Mouse (Mus musculus): ENCODE results near the gene Ddx27. TPM values are rescaled to one million over a fixed set of nuclear protein-coding genes. Genes with fewer than 3 reads are reported as not detected.
A peak's percentile ranks its signal among the peaks of the same experiment; 100 is the strongest.

The Ddx27 gene
- polyA plus RNA-seq, 1 experiment from 2014 or later: 49.1 TPM

DNA sequence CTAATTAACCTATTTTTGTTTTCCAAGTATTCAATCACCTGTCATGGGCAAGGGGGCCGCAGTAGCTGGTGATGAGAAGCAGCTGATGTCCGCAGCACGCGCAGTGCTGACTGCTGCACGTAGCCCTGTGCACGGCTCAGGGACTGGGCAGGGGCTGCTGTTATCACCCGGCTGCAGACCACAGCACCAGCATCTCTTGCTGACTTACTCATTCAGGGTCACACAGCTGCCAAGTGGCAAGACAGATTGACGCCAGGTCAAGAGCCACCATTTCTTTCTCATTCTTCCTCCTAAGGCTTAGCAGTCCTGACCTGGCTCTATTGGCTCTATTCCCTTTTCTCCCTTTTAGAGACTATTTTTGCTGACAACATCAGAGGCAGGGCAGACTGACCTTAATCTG, 24.4 kb downstream of the Ddx27 start:
- no peaks in the 10 kb centered on the region for H3K27me3 ChIP-seq (ENCODE audit: insufficient read depth, poor library complexity, severe bottlenecking)
- no peaks in the 10 kb centered on the region for H3K9me3 ChIP-seq
- WGBS: 92% methylated on average over 8 of the region's 8 CpGs
- no peak overlapping the region for H3K4me3 ChIP-seq
- DNase-seq (ENCODE audit: low spot score): no peak
- no peaks in the 10 kb centered on the region; the same call in 1 of the 2 replicates for H3K4me1 ChIP-seq (replicated peaks)
- no peak overlapping the region for H3K27ac ChIP-seq
- H3K36me3 ChIP-seq: peaks cover 100% of the 10 kb centered on the region

DNA sequence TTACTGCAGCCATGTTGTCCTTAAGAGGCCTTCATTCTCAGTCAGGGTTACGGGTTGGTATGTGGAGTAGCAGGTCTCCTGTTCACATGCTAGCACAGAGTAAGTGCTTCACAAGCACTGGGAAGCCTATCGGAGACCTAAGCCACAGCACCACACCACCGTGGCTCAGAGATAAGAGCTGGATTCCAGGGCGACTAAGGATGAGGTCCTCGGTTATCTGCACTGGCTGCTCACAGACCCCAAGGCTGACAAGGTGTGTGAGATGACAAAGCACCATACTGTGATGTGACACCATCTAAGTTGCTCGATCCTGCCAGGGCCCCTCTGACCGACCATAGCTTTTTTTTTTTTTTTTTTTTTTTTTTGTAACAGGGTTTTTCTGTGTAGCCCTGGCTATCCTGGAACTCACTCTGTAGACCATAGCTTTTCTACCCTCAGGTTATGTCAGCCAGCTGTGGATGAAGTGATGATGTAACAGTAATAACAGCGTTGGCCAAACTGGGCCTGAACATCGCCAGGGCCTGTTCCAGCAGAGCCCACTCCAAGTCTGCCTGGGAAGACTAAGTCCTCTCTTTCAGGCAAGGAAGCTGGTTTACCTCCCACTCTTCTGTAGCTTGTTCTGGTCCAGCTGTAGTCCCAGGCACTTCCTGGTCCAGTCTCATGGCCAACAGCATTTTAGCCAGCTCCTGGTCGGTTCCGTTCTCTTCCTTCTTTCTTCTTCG, 28.6 kb downstream of the Ddx27 start:
- Histone ChIP-seq H3K4me3 (no peak overlapping the region), H3K9me3 (no peaks in the 10 kb centered on the region), H3K27me3 (ENCODE audit: insufficient read depth, poor library complexity, severe bottlenecking) (no peaks in the 10 kb centered on the region), H3K27ac (no peak overlapping the region), H3K4me1 (replicated peaks) (no peaks in the 10 kb centered on the region; the same call in 1 of the 2 replicates), H3K36me3 (peaks cover 97% of the 10 kb centered on the region)
- DNase-seq (ENCODE audit: low spot score): no peak
- WGBS: 95% methylated on average over 12 of the region's 12 CpGs

DNA sequence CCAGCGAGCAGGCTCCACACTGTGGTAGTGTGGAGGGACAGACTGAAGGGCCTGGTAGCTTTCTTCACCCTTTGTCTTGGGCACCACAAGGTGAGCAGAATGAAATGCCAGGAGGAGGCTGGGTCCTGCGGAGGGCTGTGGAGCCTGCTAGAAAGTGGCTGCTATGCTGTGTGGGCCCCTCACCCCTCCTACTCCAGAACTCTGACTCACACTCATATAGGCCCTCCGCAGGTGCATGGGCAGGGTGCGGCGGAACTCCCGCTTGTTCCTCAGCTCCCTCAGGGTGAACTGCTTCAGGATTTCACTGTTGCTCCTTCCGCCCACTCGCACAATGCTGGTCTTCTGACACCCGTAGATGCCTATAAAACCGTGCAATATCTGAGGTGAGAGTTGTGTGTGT, 33.2 kb downstream of the Ddx27 start:
- H3K36me3 ChIP-seq: peaks cover 94% of the 10 kb centered on the region
- DNase-seq (ENCODE audit: low spot score): no peak
- H3K27me3 ChIP-seq (ENCODE audit: insufficient read depth, poor library complexity, severe bottlenecking): no peaks in the 10 kb centered on the region
- H3K9me3 ChIP-seq: no peaks in the 10 kb centered on the region
- H3K27ac ChIP-seq: no peak overlapping the region
- H3K4me3 ChIP-seq: no peak overlapping the region
- 0 out of 2 replicates have a peak, but pooled peaks cover 3% of the 10 kb centered on the region for H3K4me1 ChIP-seq (replicated peaks)
- WGBS: 97% methylated on average over 10 of the region's 10 CpGs

DNA sequence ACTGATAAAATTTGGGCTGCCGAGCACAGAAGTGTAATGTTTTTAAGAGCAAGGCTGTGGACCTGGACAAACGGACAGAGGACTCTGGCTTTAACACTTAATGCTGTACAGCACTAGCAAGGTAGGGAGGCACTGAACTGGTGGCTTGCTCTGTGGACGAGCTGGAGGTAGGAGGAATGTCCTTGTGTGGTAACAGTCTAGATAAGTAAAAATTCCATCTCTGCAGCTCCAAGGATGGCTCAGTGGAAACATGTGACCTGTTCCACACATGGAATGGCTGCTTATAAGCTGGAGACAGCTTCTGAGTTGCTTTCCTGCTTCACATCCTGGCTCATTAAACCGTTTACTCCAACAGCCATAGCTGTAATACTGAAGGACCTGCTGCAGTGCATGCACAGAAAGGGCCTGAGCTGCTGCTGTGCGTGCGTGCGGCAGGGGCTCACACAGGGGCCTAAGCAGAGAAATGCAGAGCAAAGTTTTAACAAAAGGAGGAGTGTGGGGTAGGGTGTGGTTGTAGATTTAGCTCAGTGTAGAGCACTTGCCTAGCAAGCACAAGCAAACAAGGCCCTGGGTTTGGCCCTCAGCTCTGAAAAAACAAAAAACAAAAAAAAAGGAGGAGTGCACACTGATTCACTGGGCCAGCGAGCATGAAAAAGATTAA, 33.8 kb downstream of the Ddx27 start:
- no peaks in the 10 kb centered on the region for H3K9me3 ChIP-seq
- H3K27ac ChIP-seq: no peak overlapping the region
- 89% methylated on average over 8 of the region's 8 CpGs for WGBS
- 0 out of 2 replicates have a peak, but pooled peaks cover 9% of the 10 kb centered on the region for H3K4me1 ChIP-seq (replicated peaks)
- H3K27me3 ChIP-seq (ENCODE audit: insufficient read depth, poor library complexity, severe bottlenecking): no peaks in the 10 kb centered on the region
- H3K4me3 ChIP-seq: no peak overlapping the region
- peaks cover 94% of the 10 kb centered on the region for H3K36me3 ChIP-seq
- DNase-seq (ENCODE audit: low spot score): no peak

DNA sequence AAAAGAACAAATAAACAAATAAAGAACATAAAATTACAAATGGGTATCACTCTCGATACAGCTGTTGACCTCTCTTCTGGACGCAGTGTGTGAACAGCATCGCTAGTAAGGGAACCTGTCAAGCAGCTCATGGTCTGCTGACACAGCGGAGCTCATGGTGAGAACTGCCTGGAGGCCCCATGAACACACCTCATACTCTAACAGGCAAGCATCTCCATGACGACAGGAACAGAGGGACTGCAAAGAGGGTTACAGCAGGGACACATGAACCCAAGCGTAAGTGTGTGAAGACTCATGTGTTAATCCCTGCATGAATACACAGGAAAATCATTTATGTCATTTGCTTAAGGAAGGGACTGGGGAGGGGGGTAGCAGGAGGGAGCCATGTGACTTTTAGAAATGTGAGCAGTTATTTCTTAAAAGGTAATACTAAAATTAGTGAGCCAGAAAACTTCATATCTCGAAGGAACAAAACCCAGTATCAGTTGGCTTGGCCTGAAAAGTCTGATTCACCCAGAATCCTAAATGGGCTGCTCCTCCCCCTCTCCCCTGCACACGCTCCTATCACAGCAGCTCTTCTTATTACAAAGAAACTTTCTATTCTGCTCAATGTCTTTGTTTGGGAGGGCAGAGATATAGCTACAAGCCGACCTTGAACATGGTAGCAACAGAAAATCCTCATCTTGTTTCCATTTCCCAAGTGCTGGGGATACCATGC, 38.3 kb downstream of the Ddx27 start:
- DNase-seq (ENCODE audit: low spot score): no peak
- H3K27me3 ChIP-seq (ENCODE audit: insufficient read depth, poor library complexity, severe bottlenecking): no peaks in the 10 kb centered on the region
- H3K4me1 ChIP-seq (replicated peaks): 0 out of 2 replicates have a peak, but pooled peaks cover 9% of the 10 kb centered on the region
- no peak overlapping the region for H3K27ac ChIP-seq
- H3K36me3 ChIP-seq: peaks cover 92% of the 10 kb centered on the region
- H3K4me3 ChIP-seq: no peak overlapping the region
- 81% methylated on average over 9 of the region's 9 CpGs for WGBS
- H3K9me3 ChIP-seq: no peaks in the 10 kb centered on the region

DNA sequence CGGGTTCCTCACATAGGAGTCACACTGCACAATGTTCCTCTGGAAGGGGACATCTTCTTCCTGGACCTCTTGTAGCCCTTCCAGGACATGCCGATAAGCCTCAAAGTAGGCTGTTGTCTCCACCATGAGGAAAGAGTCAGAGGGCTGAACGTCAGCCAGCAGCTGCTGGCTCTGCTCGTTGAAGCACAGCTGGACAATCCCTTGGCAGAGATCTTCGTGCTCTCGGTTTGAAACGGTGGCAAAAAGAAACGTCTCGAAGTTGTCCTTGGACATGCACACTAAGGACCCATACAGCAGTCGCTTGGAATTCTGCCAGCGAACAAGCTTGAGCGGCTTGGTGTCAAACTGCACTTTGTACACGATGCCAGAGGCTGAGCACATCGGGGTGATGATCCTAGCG, 40.4 kb downstream of the Ddx27 start:
- Histone ChIP-seq H3K4me1 (replicated peaks) (peaks cover 18% of the 10 kb centered on the region), H3K27me3 (ENCODE audit: insufficient read depth, poor library complexity, severe bottlenecking) (no peaks in the 10 kb centered on the region), H3K27ac (no peak overlapping the region), H3K4me3 (no peak overlapping the region), H3K9me3 (no peaks in the 10 kb centered on the region), H3K36me3 (peaks cover 79% of the 10 kb centered on the region)
- 94% methylated on average over 15 of the region's 15 CpGs for WGBS
- DNase-seq (ENCODE audit: low spot score): no peak

DNA sequence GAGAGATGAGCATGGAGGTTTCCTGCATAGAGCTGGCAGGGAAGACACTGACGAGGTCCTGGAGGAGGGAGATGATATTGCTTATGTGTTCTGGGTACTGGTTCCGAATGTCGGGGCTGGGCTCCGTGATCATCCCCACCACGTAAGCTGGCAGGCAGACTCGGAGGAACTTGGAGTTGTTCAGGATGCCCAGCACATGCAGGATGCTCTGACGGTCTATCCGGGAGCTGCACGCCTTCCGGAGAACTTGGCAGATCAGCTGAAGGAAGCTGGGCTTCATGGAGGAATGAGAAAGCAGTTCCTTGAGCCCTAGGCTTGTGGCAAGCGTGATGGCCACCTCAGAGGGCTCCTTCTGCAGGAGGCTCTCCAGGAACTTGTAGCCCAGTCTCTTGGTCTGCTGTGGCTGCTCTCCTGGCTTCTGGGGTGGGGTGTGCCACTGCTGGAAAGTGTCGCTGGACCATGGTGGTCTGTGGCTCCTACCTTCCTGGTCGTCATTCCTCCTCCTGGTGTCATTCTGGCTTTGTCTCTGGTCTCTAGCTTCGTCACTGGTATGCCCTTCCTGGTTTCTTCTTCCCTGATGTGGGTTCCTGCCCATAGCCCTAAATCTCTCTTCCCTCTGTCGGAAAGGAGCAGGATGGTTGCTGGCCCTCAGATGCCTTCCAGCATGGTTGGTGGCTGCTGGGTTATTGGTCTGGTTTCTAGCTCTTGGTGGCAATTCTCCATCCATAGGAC, 41.4 kb downstream of the Ddx27 start:
- H3K4me3 ChIP-seq: no peak overlapping the region
- peaks cover 28% of the 10 kb centered on the region for H3K4me1 ChIP-seq (replicated peaks)
- H3K27ac ChIP-seq: no peak overlapping the region
- peaks cover 70% of the 10 kb centered on the region for H3K36me3 ChIP-seq
- 96% methylated on average over 15 of the region's 15 CpGs for WGBS
- no peak for DNase-seq (ENCODE audit: low spot score)
- no peaks in the 10 kb centered on the region for H3K27me3 ChIP-seq (ENCODE audit: insufficient read depth, poor library complexity, severe bottlenecking)
- no peaks in the 10 kb centered on the region for H3K9me3 ChIP-seq

DNA sequence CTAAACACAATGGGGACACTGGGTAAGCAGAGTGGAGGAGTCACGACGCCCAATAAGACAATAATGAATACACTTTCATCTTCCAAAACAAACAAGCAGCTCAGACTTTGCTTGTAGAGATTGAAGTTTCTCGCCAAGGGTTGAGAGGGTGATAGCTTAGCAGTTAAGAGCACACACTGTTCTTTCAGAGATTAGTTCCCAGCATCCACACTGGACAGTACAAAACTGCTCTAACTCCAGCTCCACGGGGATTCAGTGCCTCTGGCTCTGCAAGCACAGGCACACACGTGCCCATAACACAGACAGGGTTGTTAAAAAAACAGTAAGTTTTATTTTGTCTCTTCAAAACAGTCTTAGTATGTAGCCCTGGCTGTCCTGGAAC, 41.9 kb downstream of the Ddx27 start:
- no peak for DNase-seq (ENCODE audit: low spot score)
- no peaks in the 10 kb centered on the region for H3K27me3 ChIP-seq (ENCODE audit: insufficient read depth, poor library complexity, severe bottlenecking)
- H3K27ac ChIP-seq: no peak overlapping the region
- WGBS: 86% methylated on average over 5 of the region's 5 CpGs
- peaks cover 34% of the 10 kb centered on the region for H3K4me1 ChIP-seq (replicated peaks)
- H3K4me3 ChIP-seq: no peak overlapping the region
- H3K36me3 ChIP-seq: peaks cover 64% of the 10 kb centered on the region
- no peaks in the 10 kb centered on the region for H3K9me3 ChIP-seq

DNA sequence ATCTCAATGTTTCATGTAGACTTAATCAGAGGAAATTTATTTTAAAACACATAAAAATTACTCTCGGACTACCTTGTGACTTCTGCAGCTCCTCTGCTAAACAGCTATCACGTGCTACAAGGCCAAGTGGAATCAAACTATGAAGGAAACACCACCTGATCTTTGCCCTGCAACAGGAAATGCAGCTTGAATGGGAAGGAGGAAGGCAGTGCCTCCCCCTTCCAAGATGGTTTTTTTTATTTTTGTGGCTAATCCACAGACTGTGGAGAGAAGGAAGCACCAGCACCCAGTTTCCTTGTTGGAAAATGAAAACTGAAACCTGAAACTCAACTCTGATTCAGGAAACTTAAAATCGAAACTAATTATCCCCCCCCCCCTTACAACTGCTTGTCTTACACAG, 43.2 kb downstream of the Ddx27 start:
- no peak overlapping the region for H3K27ac ChIP-seq
- no peaks in the 10 kb centered on the region for H3K9me3 ChIP-seq
- no peaks in the 10 kb centered on the region for H3K27me3 ChIP-seq (ENCODE audit: insufficient read depth, poor library complexity, severe bottlenecking)
- H3K4me1 ChIP-seq (replicated peaks): peaks cover 32% of the 10 kb centered on the region
- WGBS: 78% methylated on average over 3 of the region's 3 CpGs
- no peak for DNase-seq (ENCODE audit: low spot score)
- H3K4me3 ChIP-seq: no peak overlapping the region
- H3K36me3 ChIP-seq: peaks cover 54% of the 10 kb centered on the region

DNA sequence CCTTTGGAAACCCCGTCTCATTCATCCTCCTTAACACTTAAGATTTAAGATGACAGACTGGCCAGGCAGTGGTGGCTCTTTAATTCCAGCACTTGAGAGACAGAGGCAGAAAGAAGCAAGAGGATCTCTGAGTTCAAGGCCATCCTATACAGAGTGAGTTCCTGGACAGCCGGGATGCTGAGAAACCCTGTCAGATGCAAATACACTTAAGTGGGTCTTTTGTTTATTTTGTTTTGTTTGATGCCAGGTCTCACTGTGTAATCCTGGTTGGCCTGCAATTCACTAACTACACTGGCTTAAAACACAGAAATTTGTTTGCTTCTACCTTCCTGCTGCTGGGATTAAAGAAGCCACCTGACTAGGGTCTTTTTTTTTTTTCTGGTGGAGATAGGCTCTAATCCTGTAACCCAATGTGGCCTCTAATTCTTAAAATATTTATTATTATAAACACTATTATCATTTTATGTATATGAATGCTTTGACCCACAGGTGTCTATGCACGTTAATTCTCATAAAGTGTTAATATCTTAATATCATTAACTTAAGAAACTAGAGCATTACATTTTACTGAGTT, 43.9 kb downstream of the Ddx27 start:
- 70% methylated on average over 3 of the region's 3 CpGs for WGBS
- H3K9me3 ChIP-seq: no peaks in the 10 kb centered on the region
- no peaks in the 10 kb centered on the region for H3K27me3 ChIP-seq (ENCODE audit: insufficient read depth, poor library complexity, severe bottlenecking)
- peaks cover 26% of the 10 kb centered on the region for H3K4me1 ChIP-seq (replicated peaks)
- H3K4me3 ChIP-seq: no peak overlapping the region
- no peak for DNase-seq (ENCODE audit: low spot score)
- H3K27ac ChIP-seq: no peak overlapping the region
- peaks cover 50% of the 10 kb centered on the region for H3K36me3 ChIP-seq

DNA sequence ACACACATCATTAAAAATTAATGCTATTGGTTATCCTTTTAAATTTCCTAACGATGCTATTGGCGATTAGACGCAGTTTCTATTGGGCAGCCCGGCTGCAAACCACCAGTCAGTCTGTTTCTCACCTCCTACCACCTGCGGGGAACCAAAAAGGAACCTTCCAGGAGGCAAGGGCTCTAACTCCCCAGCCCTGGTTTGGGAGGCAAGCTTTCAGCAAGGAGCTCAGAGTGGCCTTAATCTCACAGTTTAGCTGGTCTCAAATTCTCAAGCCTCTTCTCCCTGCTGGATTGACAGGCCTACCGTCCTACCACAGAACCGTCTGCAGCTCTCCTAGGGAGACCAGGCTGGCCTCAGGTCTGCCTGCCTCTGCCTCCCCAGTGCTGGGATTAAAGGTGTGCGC, 44.5 kb downstream of the Ddx27 start:
- Histone ChIP-seq H3K4me1 (replicated peaks) (peaks cover 27% of the 10 kb centered on the region), H3K36me3 (peaks cover 49% of the 10 kb centered on the region), H3K27ac (no peak overlapping the region), H3K4me3 (peak overlapping the region; percentile 2; the same call in 1 of the 2 replicates), H3K27me3 (ENCODE audit: insufficient read depth, poor library complexity, severe bottlenecking) (no peaks in the 10 kb centered on the region), H3K9me3 (no peaks in the 10 kb centered on the region)
- no peak for DNase-seq (ENCODE audit: low spot score)
- WGBS: 44% methylated on average over 8 of the region's 8 CpGs

DNA sequence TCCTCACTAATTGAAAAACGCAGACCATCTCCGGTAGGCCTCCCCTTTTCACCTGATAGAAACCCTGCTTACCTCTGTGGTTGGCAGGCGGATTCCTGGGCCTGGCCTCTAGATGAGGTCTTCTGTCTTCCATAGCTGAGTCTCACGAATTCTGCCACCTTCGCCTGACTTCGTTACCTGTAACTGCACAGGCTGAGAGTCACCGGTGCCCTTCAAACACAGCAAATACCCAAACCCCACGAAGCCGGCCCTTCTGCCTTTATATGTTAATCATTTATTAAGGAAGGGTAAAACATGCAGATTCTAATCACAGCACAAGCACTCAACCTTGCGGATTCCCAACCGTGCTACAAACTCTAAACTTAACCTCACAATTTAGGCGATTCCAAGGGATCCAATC, 45.0 kb downstream of the Ddx27 start:
- Histone ChIP-seq H3K36me3 (peaks cover 49% of the 10 kb centered on the region), H3K9me3 (no peaks in the 10 kb centered on the region), H3K27me3 (ENCODE audit: insufficient read depth, poor library complexity, severe bottlenecking) (no peaks in the 10 kb centered on the region), H3K27ac (no peak overlapping the region), H3K4me1 (replicated peaks) (peaks cover 31% of the 10 kb centered on the region), H3K4me3 (peak overlapping the region; percentile 2; the same call in 1 of the 2 replicates)
- DNase-seq (ENCODE audit: low spot score): no peak
- WGBS: 67% methylated on average over 12 of the region's 12 CpGs

Data from hindbrain, embryonic 10.5 days (tissue).